Mouse (Mus musculus) thymus, postnatal 10 days (tissue): Measurements from ENCODE around the gene Rnf114.

Source experiments
- DNase-seq, 2 experiments: peaks; one replicate each; pipeline ENCODE4 v3.0.0; 2021; ENCODE audit warnings: low spot score in 2 of 2

Gene Rnf114

DNA sequence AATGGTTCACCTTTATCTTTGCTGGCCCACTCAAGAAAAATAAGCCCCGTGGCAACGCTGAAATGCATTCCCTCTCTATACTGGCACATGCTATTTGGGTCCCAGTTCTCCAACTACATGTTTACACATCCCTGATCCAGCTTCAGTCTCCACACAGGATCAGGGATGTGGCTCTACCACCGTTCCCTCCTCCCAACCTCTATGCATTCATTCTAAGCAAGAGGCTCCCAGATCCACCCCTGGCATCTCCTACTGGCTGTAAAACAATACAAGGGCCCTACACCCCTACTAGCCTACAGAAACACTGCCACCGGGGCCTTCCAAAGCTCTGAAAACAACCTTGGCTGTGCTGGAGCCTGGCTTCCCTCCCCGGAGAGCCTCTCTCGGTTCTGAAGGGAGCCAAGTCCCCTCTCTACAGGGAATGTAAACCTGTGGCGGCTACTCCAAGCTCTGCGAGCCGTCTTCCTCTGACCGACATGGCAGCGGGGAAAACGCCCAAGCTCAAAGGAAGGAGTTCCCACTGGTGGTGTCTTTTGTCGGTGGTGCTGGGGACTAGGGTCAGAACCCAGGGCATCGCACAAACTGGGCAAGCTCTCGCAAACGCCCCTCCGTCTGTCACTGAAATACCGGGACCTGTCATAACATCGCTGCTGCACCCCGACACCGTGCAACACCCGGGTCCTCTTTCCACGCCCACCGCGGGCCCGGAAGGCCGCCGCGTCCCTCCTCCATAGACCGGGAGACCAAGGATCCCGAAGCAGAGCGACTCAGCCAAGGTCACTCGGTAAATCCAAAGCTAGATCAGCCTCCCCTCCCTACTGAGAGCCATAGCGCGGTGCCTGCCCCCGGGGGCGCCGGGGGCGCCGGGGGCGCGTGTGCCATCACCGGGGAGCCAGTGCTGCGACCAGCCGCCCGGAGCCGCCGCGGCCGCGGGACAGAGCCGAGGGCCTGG is at the start of gene Rnf114:
Gene Rnf114, plus strand, starts transcription at position 889 of the 952 bp plus-strand sequence.
- DNase-seq: peak; percentile 36 to 40

DNA sequence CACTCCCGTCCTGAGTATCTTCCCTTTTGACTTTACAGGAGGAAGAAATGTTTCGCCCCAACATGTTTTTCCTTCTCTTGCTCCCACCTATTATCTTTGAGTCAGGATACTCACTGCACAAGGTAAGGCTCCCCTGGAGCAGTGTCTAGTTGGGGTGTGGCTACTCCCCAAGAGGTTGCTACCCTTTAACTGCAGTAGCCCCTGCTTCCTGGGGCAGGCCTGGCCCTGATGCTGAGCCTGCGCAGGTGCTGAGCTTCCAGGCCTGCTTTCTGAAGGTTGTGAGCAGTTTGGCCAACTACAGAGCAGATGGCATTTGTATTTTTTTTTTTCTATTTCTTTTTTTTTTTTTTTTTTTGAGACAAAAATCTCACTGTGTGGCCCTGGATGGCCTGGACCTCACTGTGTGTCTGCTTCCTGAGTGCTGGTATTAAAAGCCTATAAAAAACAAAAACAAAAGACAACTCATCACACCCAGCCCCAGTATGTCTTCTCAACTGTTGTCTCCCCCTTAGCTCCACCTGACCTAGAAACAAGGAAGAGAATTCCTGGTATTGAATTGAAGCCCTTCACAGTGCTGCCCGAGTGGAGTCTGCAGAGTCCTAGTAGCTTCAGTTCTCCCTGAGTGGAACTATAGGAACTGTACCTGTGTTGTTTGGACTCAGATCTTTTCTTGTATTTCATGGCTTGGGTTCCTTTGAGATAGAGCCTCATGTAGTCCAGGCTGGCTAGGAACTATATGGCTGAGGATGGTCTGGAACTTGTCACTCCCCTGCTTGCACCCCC is 48.8 kb upstream of the Rnf114 start:
- no peak for DNase-seq

DNA sequence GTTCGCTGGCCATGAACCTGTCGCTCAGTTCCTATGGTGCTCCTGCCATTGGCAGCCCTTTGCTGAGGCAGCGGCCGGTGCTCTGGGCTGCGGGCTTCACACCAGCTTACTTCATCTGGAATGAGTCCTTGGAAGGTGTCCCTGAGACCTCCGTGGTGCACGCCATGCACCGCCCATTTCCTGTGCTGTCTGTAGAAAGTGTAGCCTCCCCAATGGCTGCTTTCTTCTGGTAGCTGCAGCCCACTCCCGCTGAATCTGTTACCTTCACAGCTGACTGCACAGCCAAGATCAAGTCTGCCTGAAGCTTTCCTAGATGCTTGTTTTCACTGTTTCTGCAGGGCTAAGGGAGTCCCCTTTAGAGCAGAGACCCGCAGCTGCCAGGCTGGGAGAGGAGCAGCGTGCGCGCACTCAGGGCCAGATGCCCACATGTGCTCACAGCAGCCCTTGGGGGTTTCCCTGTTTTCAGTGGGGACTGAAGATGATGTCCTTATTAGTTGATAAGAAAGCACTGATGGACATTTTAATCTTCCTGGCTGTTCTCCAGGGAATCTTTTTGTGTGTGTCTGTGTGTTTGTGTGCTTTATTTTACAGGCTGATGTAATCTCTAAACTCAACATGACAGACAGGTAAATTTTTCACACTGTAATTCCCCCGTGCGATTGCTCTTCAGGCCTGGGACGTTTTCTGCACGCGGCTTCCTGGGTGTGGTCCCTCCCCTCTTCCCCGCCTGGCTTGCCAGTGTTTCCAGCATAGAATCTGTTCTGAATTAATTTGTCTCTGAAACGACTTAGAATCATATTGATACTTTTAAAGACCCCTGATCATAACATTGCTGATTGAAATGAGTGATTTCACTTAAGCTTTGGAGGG is 46.3 kb upstream of the Rnf114 start:
- no peak for DNase-seq

DNA sequence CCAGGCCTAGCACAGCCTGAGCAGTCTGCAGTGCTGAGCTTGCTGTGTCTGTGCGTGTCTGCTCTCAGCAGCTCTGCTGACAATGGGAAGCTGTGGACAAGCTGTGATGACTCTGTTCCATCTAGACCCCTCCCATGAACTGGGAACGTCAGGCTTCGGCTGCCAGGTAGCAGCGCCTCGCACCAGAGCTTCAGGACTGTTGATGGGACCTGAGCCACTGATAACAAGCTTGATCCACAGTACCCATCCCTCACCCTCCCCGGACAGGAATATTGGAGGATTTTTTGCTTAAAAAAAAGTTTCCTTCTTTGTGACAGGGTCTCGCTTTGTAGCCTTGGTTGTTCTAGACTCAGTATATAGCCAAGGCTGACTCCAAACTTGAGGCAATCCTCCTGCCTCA is 45.2 kb upstream of the Rnf114 start:
- no peak for DNase-seq

DNA sequence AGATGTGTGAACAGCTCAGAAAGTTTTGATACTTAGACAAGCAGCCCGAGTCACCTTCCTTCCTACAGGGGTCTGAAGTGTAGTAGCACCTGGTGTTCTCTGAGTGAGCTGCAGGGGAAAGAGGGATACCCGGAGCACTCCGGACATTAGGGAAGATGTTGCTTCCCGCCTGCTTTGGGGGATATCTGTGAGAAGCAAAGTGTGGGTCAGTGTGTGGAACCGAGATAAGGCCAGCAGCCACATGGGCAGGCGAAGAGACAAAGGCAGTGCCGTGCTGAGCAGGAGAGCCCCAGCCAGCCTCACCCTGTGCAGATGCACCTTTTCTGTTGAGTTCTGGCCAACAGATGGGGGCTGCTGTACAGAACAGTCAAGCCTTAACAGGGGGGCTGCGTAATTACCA is 44.8 kb upstream of the Rnf114 start:
- no peak for DNase-seq

DNA sequence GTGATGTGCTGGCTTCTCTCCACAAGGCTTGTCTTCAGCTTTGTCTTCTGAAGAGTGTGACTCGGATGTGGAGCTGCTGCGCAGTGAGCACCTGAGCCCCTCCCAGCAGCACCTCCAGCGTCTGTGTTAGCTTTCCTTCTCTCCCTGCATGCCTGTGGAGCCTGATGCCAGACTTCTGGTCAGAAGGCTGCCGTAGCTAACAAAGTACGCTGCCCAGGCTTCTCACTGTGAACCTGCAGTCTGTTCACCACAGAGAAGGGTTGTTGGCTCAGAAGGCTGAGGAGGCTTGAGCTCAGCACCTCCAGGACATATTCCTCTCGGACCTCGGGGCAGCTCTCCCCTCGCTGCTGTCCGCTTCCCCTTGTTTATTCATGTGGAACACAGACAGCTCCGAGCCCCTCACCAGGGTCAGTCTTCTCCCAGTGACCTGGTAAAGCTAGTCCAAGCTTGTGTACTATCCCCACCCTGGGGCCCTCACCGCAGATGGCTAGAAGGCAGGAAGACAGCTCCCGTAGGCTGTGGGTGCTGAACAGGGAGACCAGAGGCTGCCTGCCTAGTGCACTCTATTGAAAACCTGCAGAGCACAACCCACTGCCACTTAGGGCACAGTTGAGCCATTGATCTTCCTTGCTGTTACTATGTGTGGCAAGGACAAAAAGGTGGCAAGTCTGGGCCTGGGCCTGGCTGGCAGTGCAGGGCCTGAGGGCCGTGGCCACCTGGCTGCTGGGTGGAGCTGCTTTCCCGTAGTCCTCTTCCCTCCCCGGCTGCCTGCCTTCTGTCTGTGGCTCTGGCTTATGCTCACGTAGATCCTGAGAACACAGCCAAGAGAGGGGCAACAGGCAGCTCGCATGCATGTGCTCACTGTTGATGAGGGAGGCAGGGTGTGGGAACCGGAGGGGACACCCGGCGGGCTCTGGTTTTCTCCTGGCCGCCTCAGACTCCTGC is 42.8 kb upstream of the Rnf114 start:
- DNase-seq: no peak

DNA sequence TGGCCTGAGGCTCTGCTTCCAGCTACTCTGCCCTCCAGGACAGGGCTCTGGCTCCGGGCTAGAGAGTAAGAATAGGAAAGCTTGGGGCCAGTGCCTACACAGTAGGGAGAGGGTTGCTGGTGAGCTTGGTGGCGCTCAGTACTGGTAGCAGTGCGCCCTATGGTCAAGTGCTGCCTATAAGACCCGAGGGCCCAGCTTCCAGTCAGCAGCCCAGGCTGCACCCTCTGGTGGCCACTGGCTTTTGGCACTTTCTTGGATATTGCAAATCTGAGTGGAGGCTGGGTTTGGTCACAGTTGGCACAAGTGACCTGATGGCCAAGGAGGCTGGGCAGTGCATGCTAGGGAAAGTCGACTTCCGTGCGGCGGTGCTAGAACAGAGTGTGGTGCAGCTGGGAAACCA is 41.8 kb upstream of the Rnf114 start:
- DNase-seq: no peak

DNA sequence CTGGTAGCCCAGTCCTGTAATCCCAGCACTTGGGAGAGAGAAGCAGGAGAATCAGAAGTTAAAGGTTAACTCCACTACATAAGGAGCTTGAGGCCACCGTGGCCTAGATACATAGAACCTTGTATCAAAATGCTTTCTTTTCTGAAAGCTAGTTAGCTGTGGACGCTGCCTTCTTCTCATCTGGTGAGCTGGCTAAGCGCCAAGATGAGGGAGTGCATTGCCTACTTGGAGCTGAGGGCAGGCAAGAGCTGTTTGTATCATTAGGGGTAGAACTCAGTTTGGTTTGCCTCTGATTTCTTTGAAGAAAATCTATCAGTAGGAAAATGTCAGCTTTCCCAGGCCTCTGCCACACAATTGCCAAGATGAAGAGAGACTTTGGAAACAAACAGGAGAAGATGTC is 38.6 kb upstream of the Rnf114 start:
- no peak for DNase-seq

DNA sequence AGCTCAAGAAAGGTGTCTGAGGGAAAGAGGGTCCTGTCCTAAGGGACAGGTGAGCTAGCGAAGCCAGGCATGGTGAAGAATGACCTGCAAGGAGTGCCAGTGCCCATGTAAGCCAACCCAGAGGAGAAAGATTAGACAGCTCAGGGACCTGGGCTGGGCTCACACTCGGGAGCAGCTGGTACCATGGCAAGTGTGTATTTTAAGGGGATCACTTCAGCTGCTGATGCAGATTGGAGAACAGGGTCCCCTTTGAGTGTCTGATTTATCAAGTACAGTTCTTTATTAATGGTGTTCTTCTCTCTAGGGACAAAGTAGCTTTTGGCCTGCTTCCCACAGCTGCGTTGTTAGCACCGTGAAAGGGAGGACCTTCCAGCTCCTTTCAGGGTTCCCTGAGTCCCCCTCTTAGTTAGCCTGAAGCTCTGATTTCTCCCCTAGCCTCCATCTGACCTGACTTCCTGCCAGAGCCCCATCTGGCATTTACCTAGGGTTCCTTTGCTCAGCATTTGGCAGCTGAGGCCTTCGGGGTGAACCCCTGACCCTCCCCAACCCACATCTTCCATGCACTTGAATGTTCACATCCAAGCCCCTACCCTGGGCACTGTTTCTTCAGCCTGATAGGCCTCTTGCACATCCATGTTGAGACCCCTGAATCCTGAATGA is 36.0 kb upstream of the Rnf114 start:
- no peak for DNase-seq

DNA sequence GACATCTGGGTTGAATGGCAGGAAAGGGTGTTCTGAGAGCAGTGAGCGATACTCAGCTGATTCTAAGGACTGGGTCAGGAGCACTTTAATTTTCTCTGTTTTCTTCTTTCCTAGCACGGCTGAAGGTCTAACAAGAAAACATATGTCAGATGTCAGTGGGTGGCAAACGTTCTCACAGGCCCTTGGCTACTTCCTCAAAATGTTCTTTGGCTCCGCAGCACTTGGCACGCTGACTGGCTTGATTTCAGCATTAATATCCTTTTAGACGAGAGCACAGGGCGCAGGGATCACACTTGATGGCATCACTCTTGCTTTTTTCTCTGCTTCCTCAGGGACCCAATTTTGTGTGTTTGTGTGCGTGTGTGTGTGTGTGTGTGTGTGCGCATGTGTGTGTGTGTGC is 35.2 kb upstream of the Rnf114 start:
- DNase-seq: no peak

DNA sequence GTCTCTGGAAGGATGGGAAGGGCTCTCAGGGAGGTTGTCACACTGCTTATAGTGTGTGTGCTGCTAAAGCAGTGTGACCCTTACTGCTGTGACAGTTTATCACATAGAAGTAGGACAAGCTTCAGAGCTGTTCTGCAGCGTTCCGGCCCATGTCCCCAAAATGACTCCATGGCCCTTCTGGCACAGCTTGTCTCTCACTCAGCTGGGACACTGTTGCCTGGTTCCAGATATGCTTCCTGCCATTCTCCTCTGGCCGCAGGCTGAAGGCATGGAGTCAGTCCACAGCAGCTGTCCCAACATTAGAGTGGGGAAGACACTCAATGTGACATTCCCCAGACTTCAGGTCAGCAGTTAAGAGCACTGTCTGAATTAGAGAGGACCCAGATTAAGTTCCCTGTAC is 33.9 kb upstream of the Rnf114 start:
- DNase-seq: no peak

DNA sequence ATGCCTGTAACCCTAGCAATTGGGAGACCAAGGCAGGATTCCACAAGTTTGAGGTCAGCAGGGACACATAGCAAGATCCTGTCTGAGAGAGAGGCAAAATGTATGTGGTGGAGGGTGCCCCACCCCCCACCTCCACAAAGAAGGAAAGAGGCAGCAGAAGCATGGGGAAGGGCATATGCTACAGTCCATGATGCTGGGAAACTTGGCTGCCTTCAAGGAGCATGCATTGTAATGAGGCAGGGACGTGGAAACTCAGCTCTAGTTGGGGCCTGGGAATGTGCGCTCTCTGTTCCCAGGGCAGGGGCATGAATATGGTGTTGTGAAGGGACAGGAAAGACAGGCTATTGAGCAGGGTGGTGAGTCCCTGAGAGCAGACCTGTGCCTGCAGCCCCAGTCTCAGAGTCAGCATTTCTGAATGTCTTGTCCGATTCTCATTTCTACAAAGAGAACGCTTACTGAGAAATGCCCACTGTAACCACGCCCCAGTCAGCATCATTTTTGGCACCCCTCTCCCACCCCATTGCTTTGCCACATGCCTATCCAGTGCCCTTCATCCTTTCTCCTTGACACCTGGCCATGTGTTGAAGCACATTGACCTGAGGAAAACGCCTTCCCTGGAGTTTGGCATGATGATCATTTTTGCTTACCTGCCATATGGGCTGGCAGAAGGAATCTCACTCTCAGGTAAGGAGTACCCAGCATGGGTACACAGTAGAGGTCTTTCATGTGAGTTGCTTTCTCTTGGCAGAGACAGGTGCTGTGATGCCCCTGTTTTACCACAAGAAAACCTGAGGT is 33.2 kb upstream of the Rnf114 start:
- no peak for DNase-seq

DNA sequence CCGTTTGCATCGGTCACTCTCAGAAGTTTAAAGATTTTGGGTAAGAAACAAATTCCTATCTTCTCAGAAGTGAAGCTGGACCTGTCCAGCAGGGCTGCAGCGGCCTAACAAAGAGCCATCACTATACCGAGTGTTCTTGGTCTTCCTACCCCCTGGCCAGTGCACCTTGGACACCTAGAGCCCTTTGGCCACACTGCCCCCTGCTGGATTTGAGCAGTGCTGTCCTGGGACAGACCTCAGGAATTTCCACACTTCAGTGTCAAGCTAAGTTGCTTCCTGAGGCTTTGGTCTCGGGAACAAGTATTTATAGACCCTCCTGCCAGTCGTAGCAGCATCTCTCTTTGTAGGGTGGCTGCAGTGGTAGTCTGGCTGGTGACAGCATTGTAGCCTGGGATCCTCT is 29.5 kb upstream of the Rnf114 start:
- DNase-seq: peak in 1 of 2 experiments; percentile 56

DNA sequence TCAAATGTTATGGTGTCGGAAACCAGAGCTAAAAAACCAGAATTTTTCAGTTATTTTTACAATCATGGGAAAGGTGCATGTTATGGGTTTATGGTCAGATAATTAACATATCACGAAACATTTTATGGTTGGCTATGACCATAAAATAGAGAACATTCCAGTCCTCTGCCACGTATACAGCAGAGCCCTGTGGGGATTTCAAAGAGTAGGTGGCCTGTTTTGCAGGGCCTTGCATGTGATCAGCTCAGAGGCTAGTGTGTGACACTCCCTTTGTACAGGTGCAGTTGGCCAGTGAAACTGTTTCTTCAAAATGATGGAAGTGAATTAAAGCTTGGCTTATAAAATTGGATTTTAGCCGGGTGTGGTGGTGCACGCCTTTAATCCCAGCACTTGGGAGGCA is 28.6 kb upstream of the Rnf114 start:
- no peak for DNase-seq

DNA sequence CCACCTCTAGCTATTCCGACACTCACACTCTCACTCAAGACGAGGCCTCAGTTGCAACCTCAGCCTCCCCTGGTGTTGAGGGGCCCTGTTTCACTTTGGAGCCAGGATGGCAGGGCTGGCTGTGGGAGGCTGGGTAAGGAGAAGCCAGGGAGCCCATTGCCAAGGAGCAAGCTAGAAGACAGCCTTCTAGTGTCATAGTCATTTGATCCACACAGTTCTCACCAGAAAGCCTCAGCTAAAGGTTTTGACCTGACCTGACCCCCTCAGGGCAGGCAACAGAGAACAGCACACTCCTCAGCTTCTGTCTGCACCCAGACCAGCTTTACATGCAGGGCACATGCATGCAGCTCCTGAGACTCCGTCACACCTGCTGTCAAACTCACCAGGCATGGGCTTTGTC is 26.5 kb upstream of the Rnf114 start:
- no peak for DNase-seq

DNA sequence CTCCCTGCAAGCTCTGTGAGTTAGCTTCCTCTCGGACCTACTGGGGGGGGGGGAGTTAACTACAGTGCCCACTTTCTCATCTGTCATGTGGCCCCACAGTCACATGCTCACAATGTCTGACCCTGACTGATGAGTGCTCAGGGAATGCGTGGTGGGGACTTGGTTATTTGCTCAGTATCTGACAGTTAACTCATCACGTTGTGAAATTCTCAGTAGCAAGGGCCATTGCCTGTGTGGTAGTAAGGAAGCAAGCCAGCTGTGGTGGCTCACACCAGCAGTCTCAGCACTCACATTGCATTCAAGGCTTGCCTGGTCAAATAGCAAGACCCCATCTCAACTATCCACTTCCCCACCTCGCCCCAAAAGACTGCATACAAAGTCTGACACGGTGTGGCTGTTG is 25.2 kb upstream of the Rnf114 start:
- DNase-seq: no peak

DNA sequence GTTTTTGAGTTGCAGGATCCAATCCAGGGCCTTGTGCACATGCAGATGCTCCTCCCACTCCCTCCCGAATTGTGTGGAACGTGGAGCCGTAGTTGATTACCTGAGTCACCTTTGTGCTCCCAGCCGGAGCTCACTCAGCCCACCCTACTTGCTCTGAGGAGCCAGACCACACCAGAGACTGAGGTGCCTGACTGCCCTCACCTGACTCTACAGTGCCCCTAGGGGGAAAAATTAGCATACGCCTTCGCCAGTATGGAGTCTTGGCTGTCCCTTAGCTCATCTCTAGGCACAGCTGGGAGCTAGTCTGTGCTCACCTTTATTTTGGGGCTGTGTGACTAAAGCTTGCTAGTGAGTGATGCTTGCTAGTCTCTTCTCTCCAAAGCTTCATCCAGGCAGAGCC is 24.0 kb upstream of the Rnf114 start:
- DNase-seq: peak in 1 of 2 experiments; percentile 39

DNA sequence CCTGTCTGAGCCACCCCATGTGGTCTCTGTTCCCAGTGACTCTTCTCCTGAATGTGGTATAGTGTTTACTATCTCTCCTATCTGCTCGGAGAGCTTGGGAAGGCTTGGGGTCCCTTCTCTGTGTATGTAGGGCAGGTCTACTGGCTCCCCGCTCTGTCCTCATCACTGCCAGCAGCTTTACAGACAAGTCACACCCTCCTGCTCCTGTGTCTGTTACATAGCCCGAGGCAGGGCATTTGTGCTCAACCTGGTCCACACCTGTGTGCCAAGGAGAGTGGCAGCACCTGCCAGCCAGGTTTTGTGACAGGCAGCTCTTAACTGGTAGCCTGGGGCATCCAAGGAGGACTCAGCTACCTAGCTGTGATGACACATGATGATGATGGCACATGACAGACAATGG is 21.8 kb upstream of the Rnf114 start:
- no peak for DNase-seq

DNA sequence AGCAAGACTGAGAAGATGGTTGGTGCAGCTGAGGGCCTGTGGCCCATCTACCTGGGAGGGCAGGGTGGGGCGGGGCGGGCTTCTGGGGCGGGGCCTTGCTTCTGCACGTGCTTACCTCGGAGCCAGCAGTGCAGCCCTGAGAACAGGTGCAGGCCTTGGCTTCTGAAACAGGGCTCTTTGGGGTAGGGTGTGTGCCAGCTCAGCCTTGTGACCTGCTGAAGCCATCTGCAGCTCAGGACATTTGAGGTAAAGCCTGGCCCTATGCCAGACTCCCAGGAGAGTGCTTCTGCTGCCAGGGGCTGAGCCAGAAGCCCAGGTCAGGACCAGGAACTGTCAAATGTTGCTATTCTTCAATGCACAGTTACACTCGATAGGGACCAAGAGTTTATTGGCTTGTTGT is 20.9 kb upstream of the Rnf114 start:
- no peak for DNase-seq
